Mouse (Mus musculus) kidney, postnatal 14 days (tissue): ENCODE measurements around the gene 4931417E11Rik.

ENCODE experiments used
- DNase-seq: peaks from one replicate; pipeline ENCODE4 v3.0.0; 2022; ENCODE audit warnings: mixed read lengths

Gene 4931417E11Rik

DNA sequence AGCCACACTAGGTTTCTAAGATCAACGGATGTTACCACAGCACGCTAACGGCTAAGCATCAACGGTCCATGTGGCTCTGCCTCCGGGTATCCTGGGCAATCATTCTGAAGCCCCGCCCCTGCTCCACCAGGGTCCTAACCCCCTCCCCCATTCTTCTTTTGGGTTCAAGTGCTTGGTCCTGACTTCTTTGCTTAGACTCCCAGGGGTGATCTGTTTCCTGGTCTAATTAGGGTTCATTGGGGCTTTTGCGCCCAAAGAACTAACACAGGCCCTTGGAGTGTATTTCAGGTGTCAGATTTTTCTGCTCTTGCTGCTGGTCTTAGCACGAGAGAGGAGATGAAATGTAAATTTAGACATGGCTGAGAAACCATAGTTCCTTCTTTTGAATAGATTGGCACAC lies at the start of gene 4931417E11Rik:
4931417E11Rik (minus strand) TSS at position 101 of the 400 bp plus-strand sequence.
- no peak for DNase-seq

DNA sequence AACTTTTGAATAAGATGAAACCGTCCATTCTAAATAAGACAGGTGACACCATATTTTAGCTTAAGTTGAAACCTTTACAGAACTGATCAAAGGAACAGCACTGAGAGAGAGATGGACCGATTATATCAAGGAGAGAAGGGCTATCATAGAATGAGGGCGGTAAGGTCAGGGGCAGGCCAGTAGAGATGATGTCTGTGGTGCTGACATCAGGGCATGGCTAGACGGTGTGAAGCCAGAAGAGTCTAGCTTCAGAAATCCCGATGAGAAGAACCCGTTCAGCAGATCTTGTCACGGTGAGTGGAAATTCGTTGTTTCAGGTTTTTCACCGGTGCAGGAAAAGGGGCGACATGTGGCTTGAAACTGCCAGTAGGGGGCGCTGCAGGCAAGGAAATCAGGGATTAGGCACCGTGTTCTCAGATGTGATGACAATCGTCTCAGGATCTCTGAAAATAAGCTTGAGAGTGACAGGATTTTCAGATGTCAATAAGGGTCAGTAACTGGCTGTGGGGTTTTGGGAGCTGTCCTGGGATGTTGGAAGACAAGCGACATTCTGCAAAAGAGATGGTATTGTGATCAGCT lies 48.4 kb upstream of the 4931417E11Rik start:
- DNase-seq, result peak; percentile 67

DNA sequence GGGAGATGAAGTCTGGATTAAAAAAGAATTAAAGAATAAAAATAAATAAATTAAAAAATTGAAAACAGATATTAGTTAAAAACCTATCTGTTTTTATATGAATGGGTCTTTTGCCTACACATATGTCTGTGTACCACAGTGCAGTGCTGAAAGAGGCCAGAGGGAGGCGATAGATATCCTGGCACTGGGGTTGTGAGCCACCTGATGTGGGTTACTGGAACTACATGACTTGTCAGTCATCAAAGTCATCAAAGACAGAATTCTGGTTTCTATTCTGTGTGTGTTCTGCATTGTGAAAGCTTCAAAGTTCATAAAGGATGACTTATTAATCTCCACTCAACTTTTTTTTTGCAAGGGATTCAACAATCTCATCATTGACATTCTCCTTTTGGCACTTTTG lies 43.4 kb upstream of the 4931417E11Rik start:
- peak; percentile 21 for DNase-seq

DNA sequence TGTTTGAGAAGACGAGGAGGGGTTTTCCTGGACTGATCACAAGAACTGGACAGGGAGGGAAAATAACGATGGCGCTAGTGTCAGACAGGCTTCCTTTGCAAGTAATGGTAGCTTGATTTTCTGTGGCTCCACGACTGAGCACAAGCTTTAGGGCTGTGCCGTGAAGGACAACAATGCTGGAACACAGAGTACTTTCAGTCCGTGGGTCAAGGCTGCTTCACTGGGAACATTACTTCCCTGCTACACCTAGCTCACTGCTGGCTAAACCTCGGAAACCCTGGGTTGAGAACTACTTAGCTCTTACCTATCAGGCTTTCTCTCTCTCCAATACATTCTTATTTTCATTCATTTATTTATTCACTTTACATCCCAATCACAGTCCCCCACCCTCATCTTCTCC lies 30.2 kb upstream of the 4931417E11Rik start:
- DNase-seq, result no peak

DNA sequence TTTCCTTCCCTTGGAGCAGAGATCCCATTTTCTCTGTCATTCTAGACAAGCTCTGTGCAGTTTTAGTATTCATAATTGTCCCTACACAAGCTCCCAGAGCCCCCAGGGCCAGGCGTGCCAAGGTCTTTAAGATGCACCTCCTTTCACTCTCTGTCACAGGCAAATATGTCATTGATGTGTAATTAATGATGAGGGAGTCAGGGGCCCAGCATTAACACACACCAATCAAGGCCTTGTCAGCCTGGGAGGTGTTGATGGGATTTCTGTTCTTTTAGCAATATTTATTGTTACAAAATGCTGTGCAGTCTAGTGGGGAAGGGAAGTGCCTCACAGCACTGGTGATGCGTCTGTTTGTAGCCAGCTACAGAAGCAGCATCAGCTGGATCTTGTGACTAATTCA lies 27.9 kb upstream of the 4931417E11Rik start:
- no peak for DNase-seq

DNA sequence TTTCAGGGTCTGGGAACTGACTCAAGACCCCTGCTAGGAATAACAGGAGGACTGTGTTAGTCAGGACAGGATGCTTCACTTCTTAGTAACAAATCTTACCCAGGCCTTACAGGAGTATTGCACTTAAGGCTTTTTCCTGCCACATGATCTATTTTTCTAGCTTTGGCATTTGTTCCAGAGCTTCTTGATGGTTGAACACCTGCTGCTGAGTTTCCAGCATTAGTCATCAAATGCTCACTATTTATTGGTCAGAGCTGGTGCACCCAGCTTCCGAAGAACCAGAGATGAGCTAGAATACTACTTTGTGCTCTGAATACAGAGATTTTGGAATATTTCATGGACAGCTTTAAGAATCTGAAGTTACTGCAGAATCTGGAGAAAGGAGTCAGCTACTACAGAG lies 21.1 kb upstream of the 4931417E11Rik start:
- DNase-seq, result no peak

DNA sequence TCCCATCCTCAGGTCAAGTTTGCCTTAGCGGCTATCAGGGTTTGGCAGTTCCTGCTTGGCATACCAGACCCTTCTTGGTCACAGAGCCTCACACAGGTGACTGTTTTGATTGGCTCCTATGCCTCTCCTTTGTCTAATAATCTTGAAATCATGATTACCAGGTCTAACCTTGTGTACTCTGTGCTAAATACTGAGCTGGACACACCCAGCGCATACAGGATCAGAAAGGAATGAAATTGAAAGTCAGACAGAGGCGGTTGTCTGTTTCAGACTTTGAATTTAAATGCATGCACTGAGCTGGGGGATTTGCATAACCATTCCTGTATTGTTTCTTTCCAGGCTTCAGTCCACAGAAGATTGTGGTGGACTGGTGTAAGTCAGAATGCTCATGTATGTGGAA lies 16.1 kb upstream of the 4931417E11Rik start:
- no peak for DNase-seq

DNA sequence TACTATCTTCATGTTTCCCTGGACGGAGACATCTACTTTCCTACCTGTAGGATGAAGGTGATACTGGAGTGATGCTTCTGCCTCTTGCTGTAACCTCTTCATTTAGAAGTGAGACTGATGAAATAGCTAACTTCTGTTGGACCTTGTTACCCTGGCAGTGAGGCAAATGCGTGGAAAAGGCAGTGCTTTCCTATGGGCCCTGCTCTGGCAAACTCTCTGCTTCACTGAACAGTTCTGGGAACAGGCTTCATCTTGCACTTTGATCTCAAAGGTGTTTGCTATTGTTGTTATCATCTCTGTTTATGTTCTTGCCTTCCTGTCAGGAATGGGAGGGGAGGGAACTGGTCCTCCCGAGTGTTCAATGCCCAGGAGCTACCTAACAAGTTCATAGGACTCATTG lies 3.4 kb downstream of the 4931417E11Rik start:
- DNase-seq, result peak; percentile 62

DNA sequence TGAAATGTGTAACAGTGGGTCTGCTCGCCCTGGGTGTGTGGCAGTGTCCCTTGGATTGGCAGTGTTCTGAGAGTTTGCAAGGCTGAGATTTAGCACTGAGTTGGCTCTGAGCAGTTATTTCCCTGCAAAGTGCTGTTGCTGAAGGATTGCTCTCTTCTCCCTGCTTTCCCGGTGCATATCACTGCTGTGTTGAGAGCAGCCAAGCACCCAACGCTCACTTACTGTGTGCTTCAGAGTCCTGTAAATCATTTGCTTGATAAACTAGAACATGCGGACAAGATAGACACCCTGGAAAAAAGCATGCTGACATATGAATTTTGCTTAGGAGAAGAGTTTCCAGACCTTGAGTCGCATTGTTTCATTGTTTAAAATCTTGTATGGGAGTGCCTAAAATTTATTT lies 6.9 kb downstream of the 4931417E11Rik start:
- DNase-seq, result peak; percentile 51

DNA sequence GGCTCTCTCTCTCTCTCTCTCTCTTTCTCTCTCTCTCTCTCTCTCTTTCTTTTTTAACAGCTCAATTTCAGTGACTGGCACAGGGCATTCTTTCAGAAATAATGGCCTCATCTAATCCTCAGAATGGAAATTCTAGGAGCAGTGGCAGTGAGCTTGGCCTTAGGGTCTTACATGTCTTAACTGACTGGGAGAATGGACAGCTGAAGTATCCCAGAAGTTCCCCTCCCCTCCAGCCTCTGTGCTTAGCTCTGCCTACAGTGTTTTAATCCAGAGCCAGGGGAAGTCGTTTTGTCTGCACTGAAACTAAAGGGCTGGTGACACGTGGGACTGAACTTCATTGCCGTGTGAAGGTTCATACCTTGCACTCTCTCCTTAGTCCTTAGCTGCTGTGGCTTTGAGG lies 35.6 kb downstream of the 4931417E11Rik start:
- DNase-seq, result no peak

DNA sequence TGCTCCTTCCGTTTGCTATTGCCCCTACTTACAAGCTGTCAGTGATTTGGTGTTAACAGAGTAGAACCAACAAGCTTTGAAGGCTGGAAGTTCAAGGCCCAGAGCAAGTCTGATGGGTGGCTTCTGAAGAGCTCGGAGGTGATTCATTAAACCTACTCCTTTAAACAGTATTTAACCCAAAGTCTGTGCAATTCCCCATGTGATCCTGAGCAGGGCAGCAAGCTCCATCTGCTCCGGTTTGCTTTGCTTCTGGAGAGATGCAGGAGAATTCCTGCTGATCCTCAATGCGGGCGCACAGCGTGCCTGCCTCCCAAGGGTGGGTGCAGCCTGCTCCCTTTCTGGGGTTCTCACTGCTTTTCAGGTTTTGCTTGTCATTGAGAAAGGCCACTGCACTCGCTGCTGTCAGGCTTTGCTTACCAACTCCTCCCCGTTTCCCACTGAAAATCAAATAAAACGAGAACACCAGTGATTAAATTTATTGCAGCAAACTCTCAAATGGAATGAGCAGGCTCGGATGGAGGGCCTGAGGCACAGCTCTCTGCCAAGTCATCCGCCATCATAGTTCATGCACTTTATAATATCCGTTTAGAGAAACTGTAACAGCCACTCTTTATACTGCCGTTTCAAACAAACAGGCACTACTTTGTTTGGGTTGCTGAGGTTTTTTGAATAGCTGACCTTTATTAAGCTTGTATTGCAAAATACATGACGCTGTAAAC lies 40.7 kb downstream of the 4931417E11Rik start:
- DNase-seq, result no peak

DNA sequence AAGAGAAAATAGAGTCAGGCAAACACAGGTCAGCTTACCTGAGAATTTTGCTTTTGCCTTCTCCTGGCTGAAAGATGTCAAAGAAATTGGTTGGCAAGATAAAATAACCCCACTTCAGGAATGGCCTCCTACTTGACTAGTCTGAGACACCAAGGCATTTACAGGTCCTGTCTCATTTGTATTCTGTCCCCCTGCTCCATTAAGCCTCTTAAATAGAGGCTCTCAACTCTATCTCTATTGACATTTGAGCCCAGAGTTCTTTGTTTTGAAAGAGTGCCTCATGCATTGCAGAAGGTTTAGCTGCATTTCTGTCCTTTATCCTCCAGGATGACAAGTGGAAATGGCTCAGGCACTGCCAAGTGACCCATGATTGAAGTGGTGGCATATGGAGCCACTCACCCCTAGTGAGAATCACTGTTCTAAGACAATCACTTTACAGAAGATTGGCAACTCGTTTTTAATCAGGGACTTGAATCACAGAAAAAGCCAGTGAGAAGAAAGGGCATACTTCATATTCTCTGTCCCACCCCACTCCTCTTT lies 42.1 kb downstream of the 4931417E11Rik start:
- DNase-seq, result no peak
